Mouse (Mus musculus): ENCODE data around the gene Ankrd34c. TPM values are rescaled to one million over a fixed set of nuclear protein-coding genes. Genes with fewer than 3 reads are reported as not detected.

The Ankrd34c gene
- polyA plus RNA-seq, 1 experiment from 2014 or later, result not detected

DNA sequence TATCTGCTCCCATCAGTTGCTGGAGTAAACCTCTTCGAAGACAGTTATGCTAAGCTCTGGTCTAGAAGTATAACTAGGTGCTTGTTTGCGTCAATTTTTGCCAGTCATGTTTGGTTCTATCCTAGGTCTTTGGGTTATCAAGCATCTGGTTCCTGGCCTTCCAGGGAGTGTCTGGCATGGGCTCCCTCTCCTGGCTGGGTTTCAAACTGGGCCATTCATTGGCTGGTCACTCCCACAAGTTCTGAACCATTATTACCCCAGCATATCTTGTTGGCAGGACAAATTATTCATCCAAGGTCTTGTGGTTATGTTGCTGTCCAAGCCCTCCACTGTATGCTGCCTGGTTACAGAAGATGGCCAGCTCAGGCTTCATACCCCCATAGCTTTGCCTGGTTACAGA, 44.6 kb downstream of the Ankrd34c start:
- H3K9me3 ChIP-seq (ENCODE audit: control insufficient read depth, low read depth, low read length), result no peaks in the 10 kb centered on the region
- WGBS, result 92% methylated on average over 2 of the region's 2 CpGs
- no peak for ATAC-seq (ENCODE audit: insufficient number of reproducible peaks, insufficient read depth, low FRiP score, low read depth)

GRCm38 (mm10) chr9:89689179-89689578, 49.1 kb downstream of the Ankrd34c start:
- Histone ChIP-seq H3K36me3 (ENCODE audit: control insufficient read depth, insufficient read depth, low read length) (no peaks in the 10 kb centered on the region), H3K27me3 (ENCODE audit: control insufficient read depth, insufficient read depth, low read length) (no peaks in the 10 kb centered on the region), H3K27ac (ENCODE audit: low read length) (no peak overlapping the region), H3K9ac (replicated peaks; ENCODE audit: low read depth, low read length) (no peak overlapping the region), H3K4me3 (ENCODE audit: low read depth, low read length) (no peak overlapping the region), H3K4me1 (ENCODE audit: control insufficient read depth, insufficient read depth, low read length) (no peaks in the 10 kb centered on the region), H3K4me2 (replicated peaks; ENCODE audit: low read depth, low read length) (no peak overlapping the region), H3K9me3 (ENCODE audit: control insufficient read depth, low read depth, low read length) (no peaks in the 10 kb centered on the region)
- 58% methylated on average over 1 of the region's 1 CpGs for WGBS
- ATAC-seq (ENCODE audit: insufficient number of reproducible peaks, insufficient read depth, low FRiP score, low read depth), result no peak

More for the DNA sequence above, 44.6 kb downstream of the Ankrd34c start:
- H3K36me3 ChIP-seq (ENCODE audit: control insufficient read depth, insufficient read depth, low read length), result peaks cover 4% of the 10 kb centered on the region; the same call in 1 of the 2 replicates
- H3K4me3 ChIP-seq (ENCODE audit: low read depth, low read length), result no peak overlapping the region
- no peak overlapping the region for H3K9ac ChIP-seq (replicated peaks; ENCODE audit: low read depth, low read length)
- H3K4me2 ChIP-seq (replicated peaks; ENCODE audit: low read depth, low read length), result no peak overlapping the region
- no peaks in the 10 kb centered on the region for H3K27me3 ChIP-seq (ENCODE audit: control insufficient read depth, insufficient read depth, low read length)
- no peak overlapping the region for H3K27ac ChIP-seq (ENCODE audit: low read length)
- H3K4me1 ChIP-seq (ENCODE audit: control insufficient read depth, insufficient read depth, low read length), result no peaks in the 10 kb centered on the region

GRCm38 (mm10) chr9:89687503-89688226, 50.6 kb downstream of the Ankrd34c start:
- 55% methylated on average over 10 of the region's 10 CpGs for WGBS
- ATAC-seq (ENCODE audit: insufficient number of reproducible peaks, insufficient read depth, low FRiP score, low read depth), result no peak
- no peaks in the 10 kb centered on the region for H3K9me3 ChIP-seq (ENCODE audit: control insufficient read depth, low read depth, low read length)
- no peaks in the 10 kb centered on the region for H3K36me3 ChIP-seq (ENCODE audit: control insufficient read depth, insufficient read depth, low read length)
- H3K9ac ChIP-seq (replicated peaks; ENCODE audit: low read depth, low read length), result no peak overlapping the region
- H3K4me1 ChIP-seq (ENCODE audit: control insufficient read depth, insufficient read depth, low read length), result no peaks in the 10 kb centered on the region
- H3K27ac ChIP-seq (ENCODE audit: low read length), result no peak overlapping the region
- no peak overlapping the region for H3K4me2 ChIP-seq (replicated peaks; ENCODE audit: low read depth, low read length)
- no peaks in the 10 kb centered on the region for H3K27me3 ChIP-seq (ENCODE audit: control insufficient read depth, insufficient read depth, low read length)
- no peak overlapping the region for H3K4me3 ChIP-seq (ENCODE audit: low read depth, low read length)

- Histone ChIP-seq H3K4me3 (ENCODE audit: low read depth, low read length) (no peak overlapping the region), H3K27me3 (ENCODE audit: control insufficient read depth, insufficient read depth, low read length) (no peaks in the 10 kb centered on the region), H3K9ac (replicated peaks; ENCODE audit: low read depth, low read length) (no peak overlapping the region), H3K4me1 (ENCODE audit: control insufficient read depth, insufficient read depth, low read length) (no peaks in the 10 kb centered on the region), H3K27ac (ENCODE audit: low read length) (no peak overlapping the region), H3K36me3 (ENCODE audit: control insufficient read depth, insufficient read depth, low read length) (no peaks in the 10 kb centered on the region), H3K4me2 (replicated peaks; ENCODE audit: low read depth, low read length) (no peak overlapping the region), H3K9me3 (ENCODE audit: control insufficient read depth, low read depth, low read length) (no peaks in the 10 kb centered on the region)
- no peak for ATAC-seq (ENCODE audit: insufficient number of reproducible peaks, insufficient read depth, low FRiP score, low read depth)
- WGBS, result 70% methylated on average over 2 of the region's 2 CpGs
These were observed 52.0 kb downstream of the Ankrd34c start for GRCm38 (mm10) chr9:89686262-89686661.

DNA sequence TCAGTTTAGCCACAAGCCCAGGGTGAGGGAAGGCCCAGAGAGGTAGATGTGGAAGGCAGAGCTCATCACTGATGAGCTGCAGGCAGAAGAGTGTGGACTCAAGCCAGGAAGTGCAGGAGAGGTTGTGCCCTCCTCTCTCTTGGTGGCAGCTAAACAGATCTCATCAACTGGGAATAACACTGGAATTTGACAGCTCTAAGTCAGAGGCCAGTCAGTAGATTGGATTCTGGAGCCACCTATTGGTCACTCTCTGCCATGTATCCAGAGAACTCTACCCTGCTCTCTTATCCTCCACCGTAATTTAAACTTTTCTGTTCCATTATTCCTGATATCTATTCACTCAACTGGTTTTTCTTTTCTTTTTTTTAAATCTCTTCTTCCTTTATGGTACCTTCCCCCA, 59.3 kb downstream of the Ankrd34c start:
- Histone ChIP-seq H3K4me1 (ENCODE audit: control insufficient read depth, insufficient read depth, low read length) (no peaks in the 10 kb centered on the region), H3K27me3 (ENCODE audit: control insufficient read depth, insufficient read depth, low read length) (no peaks in the 10 kb centered on the region), H3K9ac (replicated peaks; ENCODE audit: low read depth, low read length) (no peak overlapping the region), H3K36me3 (ENCODE audit: control insufficient read depth, insufficient read depth, low read length) (no peaks in the 10 kb centered on the region), H3K27ac (ENCODE audit: low read length) (no peak overlapping the region), H3K4me2 (replicated peaks; ENCODE audit: low read depth, low read length) (no peak overlapping the region), H3K9me3 (ENCODE audit: control insufficient read depth, low read depth, low read length) (no peaks in the 10 kb centered on the region), H3K4me3 (ENCODE audit: low read depth, low read length) (no peak overlapping the region)
- WGBS, result 51% methylated on average over 1 of the region's 1 CpGs
- no peak; the same call in 1 of the 2 replicates for ATAC-seq (ENCODE audit: insufficient number of reproducible peaks, insufficient read depth, low FRiP score, low read depth)

Other genes starting within 250 kb of the Ankrd34c start
- 0.22 TPM in 2 replicates for gene Minar1, start 115.3 kb downstream of the Ankrd34c start, polyA plus RNA-seq (2014; fragmentation: Nextera tagmentation; extraction: Ambion mirVana)
- gene Tmed3, start 33.4 kb downstream of the Ankrd34c start, polyA plus RNA-seq (2014; fragmentation: Nextera tagmentation; extraction: Ambion mirVana), result 121 and 123 TPM in 2 replicates
- gene Rasgrf1, start 171.4 kb upstream of the Ankrd34c start, polyA plus RNA-seq (2014; fragmentation: Nextera tagmentation; extraction: Ambion mirVana), result 0.46 and 0.59 TPM in 2 replicates